Mouse (Mus musculus) MEL (cell line): ENCODE measurements around the gene Zc3hc1. TPM values are rescaled to one million over a fixed set of nuclear protein-coding genes. Genes with fewer than 3 reads are reported as not detected.

ENCODE experiments used
- DNase-seq: peaks from one replicate; pipeline ENCODE4 v3.0.0; 2011; ENCODE audit warnings: low read depth, low spot score
- H3K27ac ChIP-seq: 2 replicates; pipeline ENCODE4 v1.5.1; 2012; ENCODE audit warnings: low read depth, mild to moderate bottlenecking, control low read depth, low read length, moderate library complexity; ENCODE audit not compliant: control insufficient read depth
- H3K27me3 ChIP-seq, 2 experiments: fragments of 150-350 bp in 1 of 2; sonication (generic) in 1 of 2; 2 replicates each; pipeline ENCODE4 v1.6.1; 2012; ENCODE audit warnings: low read length in 2 of 2, mild to moderate bottlenecking in 2 of 2, improper control_type of control experiment in 1 of 2, moderate library complexity in 1 of 2; ENCODE audit not compliant: insufficient read depth in 2 of 2, control insufficient read depth in 1 of 2
- H3K36me3 ChIP-seq, 2 experiments: 2 replicates each; pipeline ENCODE4 v1.6.1; 2012 to 2014; ENCODE audit warnings: low read length in 2 of 2, improper control_type of control experiment in 1 of 2, inconsistent platforms in 1 of 2, mild to moderate bottlenecking in 1 of 2; ENCODE audit not compliant: insufficient read depth in 2 of 2, control insufficient read depth in 1 of 2
- H3K4me1 ChIP-seq, 2 experiments: fragments of 150-350 bp in 1 of 2; sonication (generic) in 1 of 2; 2 replicates each; pipeline ENCODE4 v1.6.1; 2012; ENCODE audit warnings: low read length in 2 of 2, improper control_type of control experiment in 1 of 2, mild to moderate bottlenecking in 1 of 2; ENCODE audit not compliant: insufficient read depth in 2 of 2, control insufficient read depth in 1 of 2
- H3K4me3 ChIP-seq, 2 experiments: fragments of 150-350 bp in 1 of 2; sonication (generic) in 1 of 2; 2 replicates each; pipeline ENCODE4 v1.5.1; 2012; ENCODE audit warnings: low read depth in 2 of 2, low read length in 2 of 2, mild to moderate bottlenecking in 2 of 2, moderate library complexity in 2 of 2, control low read depth in 1 of 2, improper control_type of control experiment in 1 of 2; ENCODE audit not compliant: control insufficient read depth in 1 of 2, insufficient read depth in 1 of 2
- H3K79me2 ChIP-seq: 2 replicates; pipeline ENCODE4 v1.6.1; 2012; ENCODE audit warnings: mild to moderate bottlenecking, low read length, moderate library complexity; ENCODE audit not compliant: control insufficient read depth, poor library complexity, insufficient read depth
- H3K9ac ChIP-seq: 2 replicates; pipeline ENCODE4 v1.6.1; 2012; ENCODE audit warnings: low read depth, mild to moderate bottlenecking, control low read depth, low read length, moderate library complexity; ENCODE audit not compliant: control insufficient read depth, poor library complexity, severe bottlenecking
- H3K9me3 ChIP-seq: fragments of 150-350 bp; sonication (generic); replicated peaks from 2 replicates; pipeline ENCODE4 v1.6.1; 2012; ENCODE audit warnings: mild to moderate bottlenecking, low read length, improper control_type of control experiment, moderate library complexity; ENCODE audit not compliant: insufficient read depth
- CHD2 ChIP-seq: IDR thresholded peaks from 2 replicates; pipeline ENCODE4 v1.6.1; 2011; ENCODE audit warnings: low read length, improper control_type of control experiment
- CTCF ChIP-seq, 3 experiments: IDR thresholded peaks in 2 of 3; conservative IDR thresholded peaks in 1 of 3; 2 replicates each; pipeline ENCODE4 v1.5.1; 2011 to 2012; ENCODE audit warnings: low read length in 3 of 3, low read depth in 2 of 3, mild to moderate bottlenecking in 2 of 3, improper control_type of control experiment in 1 of 3, inconsistent platforms in 1 of 3, mixed read lengths in 1 of 3, moderate library complexity in 1 of 3; ENCODE audit not compliant: control insufficient read depth in 1 of 3, insufficient read depth in 1 of 3, poor library complexity in 1 of 3, severe bottlenecking in 1 of 3
- ELF1 ChIP-seq: IDR thresholded peaks from 2 replicates; pipeline ENCODE4 v1.6.1; 2014; ENCODE audit warnings: low read depth, mild to moderate bottlenecking, inconsistent platforms, low read length, improper control_type of control experiment, moderate library complexity
- EP300 ChIP-seq, 2 experiments: IDR thresholded peaks; 2 replicates each; pipeline ENCODE4 v1.6.1; 2011; ENCODE audit warnings: improper control_type of control experiment in 2 of 2, low read length in 2 of 2, low read depth in 1 of 2, mild to moderate bottlenecking in 1 of 2
- HCFC1 ChIP-seq: IDR thresholded peaks from 2 replicates; pipeline ENCODE4 v1.6.1; 2012; ENCODE audit warnings: low read depth, mild to moderate bottlenecking, inconsistent platforms, low read length, improper control_type of control experiment, moderate library complexity
- MAX ChIP-seq: IDR thresholded peaks from 2 replicates; pipeline ENCODE4 v1.6.1; 2011; ENCODE audit warnings: low read length, improper control_type of control experiment
- MYB ChIP-seq: IDR thresholded peaks from 2 replicates; pipeline ENCODE4 v1.6.1; 2011; ENCODE audit warnings: mild to moderate bottlenecking, low read depth, low read length, improper control_type of control experiment
- POLR2A ChIP-seq, 2 experiments: IDR thresholded peaks; 2 replicates each; pipeline ENCODE4 v1.6.1; 2011 to 2012; ENCODE audit warnings: low read length in 2 of 2, mild to moderate bottlenecking in 2 of 2, control low read depth in 1 of 2, improper control_type of control experiment in 1 of 2, low read depth in 1 of 2, moderate library complexity in 1 of 2; ENCODE audit not compliant: control insufficient read depth in 1 of 2, insufficient read depth in 1 of 2, poor library complexity in 1 of 2
- SMC3 ChIP-seq: IDR thresholded peaks from 2 replicates; pipeline ENCODE4 v1.6.1; 2011; ENCODE audit warnings: low read depth, low read length, improper control_type of control experiment
- ZKSCAN1 ChIP-seq: IDR thresholded peaks from 2 replicates; pipeline ENCODE4 v1.6.1; 2012; ENCODE audit warnings: low read depth, mild to moderate bottlenecking, inconsistent platforms, low read length, improper control_type of control experiment, moderate library complexity
- ZNF384 ChIP-seq: IDR thresholded peaks from 2 replicates; pipeline ENCODE4 v1.6.1; 2012; ENCODE audit warnings: low read depth, mild to moderate bottlenecking, inconsistent platforms, low read length, improper control_type of control experiment
- polyA plus RNA-seq, 2 experiments: library from polyadenylated mRNA; stranded (reverse) in 1 of 2; unstranded in 1 of 2; fragments of >175 nt in 1 of 2; fragments of >200 nt in 1 of 2; gene quantifications; 2 replicates each; pipeline versions ENCODE4 v1.2.1 to v1.2.4; 2012; ENCODE audit warnings: low replicate concordance in 2 of 2, low read depth in 1 of 2; ENCODE audit not compliant: insufficient read length in 2 of 2, insufficient read depth in 1 of 2, missing spikeins in 1 of 2
- total RNA-seq: library from RNA; depleted of rRNA; stranded (reverse); fragments of 300-350 nt; gene quantifications from 2 replicates; pipeline ENCODE4 v1.2.3, GENCODE M21; 2012; rRNA removed

The Zc3hc1 gene
- total and polyA plus RNA-seq, 3 experiments, result 59.8 to 87.7 TPM; not detected in 1

GRCm38 (mm10) chr6:30321002-30321401 is 69.8 kb downstream of the Zc3hc1 start:
- Histone ChIP-seq H3K4me3 (no peak overlapping the region), H3K79me2 (no peaks in the 10 kb centered on the region), H3K9ac (no peak overlapping the region), H3K36me3 (no peaks in the 10 kb centered on the region), H3K4me1 (no peaks in the 10 kb centered on the region), H3K27ac (no peak overlapping the region), H3K9me3 (no peaks in the 10 kb centered on the region)
- DNase-seq, result no peak
- no peak for TF ChIP-seq CTCF (IDR thresholded peaks at IDR 0.05 in 2 of 3, conservative IDR thresholded peaks at IDR 0.05 in 1 of 3; ENCODE audit: control insufficient read depth in 1 of 3, insufficient read depth in 1 of 3, low read depth in 2 of 3, low read length in 3 of 3, poor library complexity in 1 of 3, severe bottlenecking in 1 of 3)
- TF ChIP-seq ZKSCAN1, result no peak
- TF ChIP-seq, all 39 proteins: peak for 0
- peaks cover 2% of the 10 kb centered on the region in 2 experiments for H3K27me3 ChIP-seq

- Histone ChIP-seq H3K4me1 (no peaks in the 10 kb centered on the region), H3K9me3 (no peaks in the 10 kb centered on the region), H3K36me3 (no peaks in the 10 kb centered on the region)
- no peak for DNase-seq
- no peak for TF ChIP-seq ZNF384
- TF ChIP-seq POLR2A (IDR thresholded peaks at IDR 0.05; ENCODE audit: control insufficient read depth in 1 of 2, insufficient read depth in 1 of 2, low read depth in 1 of 2, low read length in 2 of 2, poor library complexity in 1 of 2), result no peak
- TF ChIP-seq MYB, result no peak
- no peak for TF ChIP-seq HCFC1
- no peak for TF ChIP-seq EP300 (IDR thresholded peaks at IDR 0.05; ENCODE audit: low read depth in 1 of 2, low read length in 2 of 2)
- no peak for TF ChIP-seq SMC3
- TF ChIP-seq CHD2, result no peak
- no peak for TF ChIP-seq ELF1
- TF ChIP-seq MAX, result no peak
- TF ChIP-seq ZKSCAN1, result no peak
- TF ChIP-seq, all 39 proteins: peak for 0
- Histone ChIP-seq H3K27ac (no peak overlapping the region), H3K27me3 (peaks cover 2% of the 10 kb centered on the region in 2 experiments), H3K9ac (no peak overlapping the region), H3K79me2 (no peaks in the 10 kb centered on the region), H3K4me3 (no peak overlapping the region)
These were observed 71.6 kb downstream of the Zc3hc1 start for GRCm38 (mm10) chr6:30319216-30319615.

Other genes starting within 250 kb of the Zc3hc1 start
- 4.0 and 4.2 TPM in 2 replicates for gene Ube2h, start 86.5 kb downstream of the Zc3hc1 start, total RNA-seq
- 1 to 10 TPM in 1 of 2 experiments, not detected in 1; 7.4 TPM for gene Ube2h, start 86.5 kb downstream of the Zc3hc1 start, polyA plus RNA-seq
- gene Klhdc10, start 10.8 kb upstream of the Zc3hc1 start, total RNA-seq, result 35.0 and 37.3 TPM in 2 replicates
- gene Klhdc10, start 10.8 kb upstream of the Zc3hc1 start, polyA plus RNA-seq, result 10 to 100 TPM in 1 of 2 experiments, not detected in 1; 40.8 TPM
- 25.4 and 26.1 TPM in 2 replicates for gene Tmem209, start 118.8 kb upstream of the Zc3hc1 start, total RNA-seq
- gene Tmem209, start 118.8 kb upstream of the Zc3hc1 start, polyA plus RNA-seq, result 10 to 100 TPM; 35.9 to 93.4 TPM
- 0.08 TPM in 1 of 2 replicates, not detected in the other for gene Ssmem1, start 118.8 kb upstream of the Zc3hc1 start, total RNA-seq
- gene Ssmem1, start 118.8 kb upstream of the Zc3hc1 start, polyA plus RNA-seq, result under 1 TPM in 1 of 2 experiments, not detected in 1; 0.13 TPM
- gene Cpa2, start 150.6 kb upstream of the Zc3hc1 start, total RNA-seq, result 0.12 and 0.29 TPM in 2 replicates
- gene Cpa2, start 150.6 kb upstream of the Zc3hc1 start, polyA plus RNA-seq, result under 1 TPM in 1 of 2 experiments, not detected in 1; 0.43 TPM
- gene Cpa4, start 177.3 kb upstream of the Zc3hc1 start, total RNA-seq, result not detected in 2 replicates
- not detected for gene Cpa4, start 177.3 kb upstream of the Zc3hc1 start, polyA plus RNA-seq
- not detected in 2 replicates for gene Cpa5, start 220.0 kb upstream of the Zc3hc1 start, total RNA-seq
- not detected for gene Cpa5, start 220.0 kb upstream of the Zc3hc1 start, polyA plus RNA-seq
- gene Cpa1, start 248.2 kb upstream of the Zc3hc1 start, total RNA-seq, result not detected in 2 replicates
- gene Cpa1, start 248.2 kb upstream of the Zc3hc1 start, polyA plus RNA-seq, result not detected